Mouse (Mus musculus) CD4-positive, CD25-positive, alpha-beta regulatory T cell, adult 9 weeks (primary cell): ENCODE results near the gene AI661453. TPM values are rescaled to one million over a fixed set of nuclear protein-coding genes. Genes with fewer than 3 reads are reported as not detected.

Experiments
- polyA plus RNA-seq: library from polyadenylated mRNA; unstranded; fragments of 100-300 nt; shearing (Covaris generic); gene quantifications from one replicate; pipeline ENCODE4 v1.2.1, GENCODE M21; 2017

The AI661453 gene
- polyA plus RNA-seq = not detected

DNA sequence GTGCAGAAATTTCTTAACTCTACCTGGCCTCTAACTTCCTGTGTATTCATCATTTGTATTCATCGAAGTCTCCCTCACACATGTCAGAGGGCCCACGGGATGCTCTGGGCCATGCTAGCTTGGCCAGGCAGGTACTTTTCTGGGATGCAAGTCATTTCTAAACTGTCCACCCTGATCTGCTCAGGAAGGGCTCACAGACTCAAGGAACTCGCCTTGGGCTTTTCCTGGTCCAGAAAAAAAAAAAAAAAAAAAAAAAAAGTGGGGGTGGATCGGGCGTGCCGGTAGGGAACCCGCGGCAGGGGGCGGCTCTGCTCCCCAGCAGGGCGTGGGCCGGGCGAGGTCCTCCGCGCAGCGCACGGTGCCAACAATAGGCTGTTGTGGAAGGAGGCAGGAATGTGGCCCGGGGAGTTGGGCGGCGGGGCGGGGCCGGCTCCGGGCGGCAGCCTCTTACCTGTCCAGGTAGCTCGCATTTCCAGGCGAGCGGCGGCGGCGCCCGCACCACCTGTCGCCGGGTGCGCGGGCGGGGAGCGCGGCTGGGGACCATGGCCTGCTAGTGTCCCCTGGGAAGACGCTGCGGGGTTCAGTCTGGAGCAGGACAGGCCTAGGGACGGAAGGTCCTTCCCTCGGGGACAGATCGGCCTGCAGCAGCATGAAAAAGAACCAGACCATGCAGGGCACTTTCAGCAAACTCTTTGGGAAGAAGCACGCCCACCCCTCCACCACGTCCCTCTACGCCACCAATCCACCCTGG is at the start of gene AI661453:
AI661453 (plus strand) TSS at position 460 of the 751 bp plus-strand sequence.

DNA sequence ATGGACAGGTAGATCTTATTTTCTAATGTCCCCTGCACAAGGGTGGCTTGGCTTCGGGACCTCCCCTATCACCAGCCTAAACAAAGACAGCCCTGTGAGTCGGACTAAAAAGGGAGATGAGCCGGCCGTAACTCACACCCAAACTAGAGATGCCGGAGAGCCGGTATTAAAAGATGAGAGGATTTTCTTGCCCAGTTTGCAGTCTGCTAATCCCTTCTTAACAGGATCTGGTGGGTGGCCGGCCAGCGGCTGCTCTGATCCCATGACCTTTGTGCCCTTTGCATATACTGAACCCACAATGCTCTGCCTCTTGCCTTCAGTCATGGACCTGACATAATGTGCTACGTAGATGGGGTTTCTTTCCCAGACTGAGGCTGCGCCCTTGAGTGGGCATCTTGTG is 36.0 kb upstream of the AI661453 start, which contains the start of gene Guca1a:
Guca1a (minus strand) TSS at position 134 of the 400 bp plus-strand sequence.

DNA sequence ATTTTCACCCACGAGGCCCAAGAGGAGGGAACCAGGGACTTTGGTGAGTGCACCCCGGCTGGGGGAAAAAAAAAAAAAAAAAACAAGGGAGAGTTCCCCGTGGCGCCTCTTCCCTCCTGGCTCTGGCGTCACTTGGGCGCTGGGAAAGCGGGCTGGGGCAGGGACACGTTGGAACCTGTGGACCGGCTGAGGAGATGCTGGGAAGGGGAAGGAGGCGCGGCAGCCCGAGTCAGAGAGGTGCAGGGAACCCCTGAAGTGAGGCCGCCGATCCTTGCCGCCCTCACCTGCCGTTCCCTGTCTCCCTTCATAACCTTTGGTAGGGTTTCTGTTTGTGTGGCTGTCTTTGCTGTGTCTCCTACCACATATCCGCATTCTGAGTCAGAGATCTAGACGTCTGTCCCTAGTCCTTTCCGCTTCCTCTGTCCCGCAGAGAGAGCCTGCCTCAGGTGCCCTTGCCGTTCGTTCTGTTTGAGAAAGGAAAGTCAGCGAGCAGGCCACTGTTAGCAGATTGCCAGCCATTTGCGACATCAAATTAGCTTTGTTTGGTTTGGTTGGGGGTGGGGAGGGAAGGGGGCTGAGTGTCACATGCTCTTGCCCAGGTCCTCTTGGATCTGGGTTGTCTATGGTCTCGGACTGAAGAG is 612 bp downstream of the AI661453 start, which contains the start of gene 1700001C19Rik:
1700001C19Rik (minus strand) TSS at position 470 of the 641 bp plus-strand sequence.

DNA sequence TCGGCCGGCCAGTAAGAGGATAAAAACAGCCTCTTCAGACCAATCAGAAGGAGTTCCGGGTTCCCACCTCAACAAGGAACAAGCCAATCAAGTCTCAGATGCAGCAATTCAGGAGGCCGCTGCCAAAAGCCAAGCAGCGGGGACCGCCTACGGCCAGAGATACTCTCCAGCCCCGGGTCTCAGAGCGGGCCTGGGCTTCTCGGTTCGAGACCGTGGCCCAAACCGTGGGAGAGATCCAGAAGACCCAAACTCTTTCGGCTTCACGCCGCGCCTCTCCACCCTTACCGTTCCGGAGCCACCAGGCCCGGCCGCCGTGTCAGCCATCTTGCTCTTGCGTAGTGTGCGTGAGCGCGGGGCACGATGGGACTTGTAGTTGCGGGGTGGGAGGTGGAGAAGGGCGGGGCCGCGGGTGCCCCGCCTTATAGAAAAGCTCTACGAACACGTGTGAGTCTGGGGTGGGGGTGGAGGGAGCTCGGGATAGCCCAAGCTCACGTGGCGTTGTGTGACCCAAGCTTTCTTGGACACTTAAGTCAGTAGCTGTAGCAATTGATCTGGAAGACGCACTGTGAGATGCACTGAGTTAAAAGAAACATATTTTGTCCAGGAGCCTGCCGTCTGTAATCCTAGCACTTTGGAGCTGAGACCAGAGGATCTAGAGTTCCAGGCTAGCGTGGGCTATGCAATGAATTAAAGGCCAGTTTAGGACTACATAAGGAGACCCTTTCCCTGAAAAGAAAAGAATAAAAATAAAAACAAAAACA is 65.7 kb downstream of the AI661453 start, which contains the start of gene Taf8:
Taf8 (minus strand) TSS at position 347 of the 761 bp plus-strand sequence.

DNA sequence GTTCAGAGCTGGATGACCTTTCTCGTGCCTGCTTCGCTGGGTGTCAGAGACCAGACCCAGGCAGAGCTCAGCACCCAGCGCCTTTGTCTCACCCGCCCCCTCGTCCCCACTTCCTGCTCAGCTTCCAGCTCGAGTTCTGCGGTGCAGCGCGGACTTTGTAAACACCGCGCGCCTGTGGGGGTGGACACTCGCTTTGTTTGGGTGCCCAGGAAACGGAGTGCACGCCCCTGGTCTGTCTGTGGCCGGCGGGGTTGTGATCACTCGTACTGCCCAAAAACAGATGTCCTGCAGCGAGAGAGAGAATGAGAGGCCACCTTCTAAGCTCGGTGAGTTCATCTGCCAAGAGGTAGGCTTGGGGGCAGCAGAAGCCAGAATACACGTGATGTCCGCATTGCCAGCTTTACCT is 68.5 kb downstream of the AI661453 start, which contains the start of gene Ccnd3:
Ccnd3 (plus strand) TSS at position 111 of the 406 bp plus-strand sequence.

Other genes starting within 250 kb of the AI661453 start
- gene Mrps10, start 67.7 kb upstream of the AI661453 start, polyA plus RNA-seq = 51.5 TPM
- gene Guca1b, start 51.2 kb upstream of the AI661453 start, polyA plus RNA-seq = 2.2 TPM
- not detected for gene Guca1a, start 36.0 kb upstream of the AI661453 start, polyA plus RNA-seq
- not detected for gene 1700001C19Rik, start 761 bp downstream of the AI661453 start, polyA plus RNA-seq
- 60.2 TPM for gene Taf8, start 65.7 kb downstream of the AI661453 start, polyA plus RNA-seq
- 261 TPM for gene Ccnd3, start 68.4 kb downstream of the AI661453 start, polyA plus RNA-seq
- gene Bysl, start 174.9 kb downstream of the AI661453 start, polyA plus RNA-seq = 19.5 TPM
- gene Med20, start 175.0 kb downstream of the AI661453 start, polyA plus RNA-seq = 45.5 TPM
- 0.29 TPM for gene Gm20517, start 175.0 kb downstream of the AI661453 start, polyA plus RNA-seq
- gene Usp49, start 194.1 kb downstream of the AI661453 start, polyA plus RNA-seq = 0.61 TPM